Mouse (Mus musculus) liver, postnatal 0 days (tissue): ENCODE results near the gene Sfta2. TPM values are rescaled to one million over a fixed set of nuclear protein-coding genes. Genes with fewer than 3 reads are reported as not detected.

Source experiments
- ATAC-seq: fragments of 200-750 bp; cut with Nextera tagmentation; 2 replicates; pipeline ENCODE4 v1.8.0; 2017; ENCODE audit warnings: mild to moderate bottlenecking, moderate library complexity
- DNase-seq: peaks from one replicate; pipeline ENCODE4 v3.0.0-alpha.2; 2016
- H3K27ac ChIP-seq: fragments of 300-500 bp; sonication (generic); 2 replicates; pipeline ENCODE4 v1.5.1; 2014; ENCODE audit warnings: antibody characterized with exemption, moderate library complexity, mild to moderate bottlenecking, low read depth
- H3K27me3 ChIP-seq: fragments of 300-500 bp; sonication (generic); 2 replicates; pipeline ENCODE4 v1.6.1; 2014; ENCODE audit warnings: low read length, control low read depth, mixed read lengths; ENCODE audit not compliant: insufficient read depth
- H3K36me3 ChIP-seq: fragments of 300-500 bp; sonication (generic); replicated peaks from 2 replicates; pipeline ENCODE4 v1.6.1; 2014; ENCODE audit warnings: mild to moderate bottlenecking, control low read depth, low read length, moderate library complexity, mixed read lengths; ENCODE audit not compliant: insufficient read depth
- H3K4me1 ChIP-seq: fragments of 300-500 bp; sonication (generic); 2 replicates; pipeline ENCODE4 v1.6.1; 2014; ENCODE audit warnings: antibody characterized with exemption, mild to moderate bottlenecking, control low read depth; ENCODE audit not compliant: insufficient read depth
- H3K4me2 ChIP-seq: fragments of 300-500 bp; sonication (generic); 2 replicates; pipeline ENCODE4 v1.6.1; 2014; ENCODE audit warnings: low read depth, mild to moderate bottlenecking, low read length, moderate library complexity, mixed read lengths
- H3K4me3 ChIP-seq: fragments of 300-500 bp; sonication (generic); 2 replicates; pipeline ENCODE4 v1.5.1; 2014; ENCODE audit warnings: low read depth, low read length
- H3K9ac ChIP-seq: fragments of 300-500 bp; sonication (generic); replicated peaks from 2 replicates; pipeline ENCODE4 v1.6.1; 2014; ENCODE audit warnings: mild to moderate bottlenecking, moderate library complexity
- H3K9me3 ChIP-seq: fragments of 300-500 bp; sonication (generic); 2 replicates; pipeline ENCODE4 v1.6.1; 2016; ENCODE audit warnings: mild to moderate bottlenecking, control low read depth, low read length, mixed read lengths
- CTCF ChIP-seq: sonication (generic); IDR thresholded peaks from 2 replicates; pipeline ENCODE4 v1.5.1; 2016; ENCODE audit warnings: antibody characterized with exemption, low read depth
- EP300 ChIP-seq: IDR thresholded peaks from 2 replicates; pipeline ENCODE4 v1.6.1; 2016; ENCODE audit warnings: antibody characterized with exemption, low read depth, mild to moderate bottlenecking
- WGBS: fragments of 180-500 bp; shearing (Covaris S2); extraction: QIAGEN DNeasy Blood & Tissue Kit; methylation state at CpG from one replicate; pipeline ENCODE4 v1.1.7; 2014; ENCODE audit not compliant: insufficient replicate concordance; 5-methylcytosine and 5-hydroxymethylcytosine counted together
- polyA plus RNA-seq: library from polyadenylated mRNA; unstranded; fragments of >200 nt; fragmentation: Nextera tagmentation; extraction: Ambion mirVana; gene quantifications from 2 replicates; pipeline ENCODE4 v1.2.1, GENCODE M21; 2015

Sfta2 gene
- polyA plus RNA-seq, 1 experiment from 2014 or later = not detected

DNA sequence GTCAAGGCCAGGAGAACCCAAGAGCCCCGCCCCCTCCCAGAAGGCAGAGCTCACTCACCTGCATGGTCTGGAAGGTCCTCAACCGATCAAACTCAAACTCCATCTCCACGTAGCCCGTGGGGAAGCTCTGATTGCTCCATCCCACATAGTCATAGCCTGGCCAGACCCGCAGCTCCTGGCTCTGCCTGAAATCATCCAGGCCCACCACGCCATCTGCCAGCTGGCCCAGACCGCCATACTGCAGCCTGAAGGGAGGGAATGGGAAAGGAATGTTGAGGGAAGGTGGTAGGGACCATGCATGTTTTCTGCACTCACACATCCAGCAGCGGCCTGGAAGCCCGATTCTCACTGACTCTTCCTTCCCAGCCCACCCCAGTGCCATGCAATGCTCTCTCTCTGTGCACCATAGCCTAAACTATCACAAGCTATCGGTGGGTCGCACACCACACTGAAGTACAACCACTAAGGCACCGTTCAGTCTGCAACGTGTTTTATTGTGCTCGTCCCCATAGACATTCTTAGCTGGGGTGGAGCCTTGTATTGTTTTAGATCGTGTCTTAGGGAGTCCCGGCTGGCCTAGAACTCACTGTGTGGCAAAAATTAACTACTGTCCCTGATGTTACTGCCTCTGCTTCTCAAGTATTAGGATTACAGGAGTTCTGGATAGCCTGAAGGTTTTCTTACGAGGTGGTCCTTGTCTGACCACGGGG, 88.7 kb downstream of the Sfta2 start:
- ATAC-seq (no peak), DNase-seq (no peak)
- no peaks in the 10 kb centered on the region for H3K36me3 ChIP-seq
- no peaks in the 10 kb centered on the region for H3K9me3 ChIP-seq
- no peak overlapping the region for H3K9ac ChIP-seq
- TF ChIP-seq CTCF (no peak), EP300 (no peak)
- WGBS = 81% methylated on average over 18 of the region's 18 CpGs
- H3K4me2 ChIP-seq = no peak overlapping the region
- no peaks in the 10 kb centered on the region for H3K4me1 ChIP-seq
- H3K4me3 ChIP-seq = no peak overlapping the region
- H3K27me3 ChIP-seq = no peaks in the 10 kb centered on the region
- no peak overlapping the region for H3K27ac ChIP-seq

- no peak overlapping the region for H3K9ac ChIP-seq
- H3K27ac ChIP-seq = no peak overlapping the region
- no peaks in the 10 kb centered on the region for H3K27me3 ChIP-seq
- H3K4me1 ChIP-seq = no peaks in the 10 kb centered on the region
- H3K4me2 ChIP-seq = no peak overlapping the region
- ATAC-seq (no peak), DNase-seq (no peak)
- no peak overlapping the region for H3K4me3 ChIP-seq
- 76% methylated on average over 4 of the region's 4 CpGs for WGBS
- TF ChIP-seq EP300 (no peak), CTCF (no peak)
- no peaks in the 10 kb centered on the region for H3K9me3 ChIP-seq
- H3K36me3 ChIP-seq = no peaks in the 10 kb centered on the region
Observed at GRCm38 (mm10) chr17:35691811-35692210, 90.5 kb downstream of the Sfta2 start.

GRCm38 (mm10) chr17:35692368-35692767, 91.0 kb downstream of the Sfta2 start:
- ATAC-seq = no peak
- Histone ChIP-seq H3K4me2 (no peak overlapping the region), H3K27me3 (peaks cover 2% of the 10 kb centered on the region; the same call in 1 of the 2 replicates), H3K27ac (no peak overlapping the region), H3K4me3 (no peak overlapping the region), H3K36me3 (no peaks in the 10 kb centered on the region), H3K9ac (no peak overlapping the region), H3K9me3 (no peaks in the 10 kb centered on the region), H3K4me1 (no peaks in the 10 kb centered on the region)
- TF ChIP-seq EP300 (no peak), CTCF (no peak)
- WGBS = 26% methylated on average over 4 of the region's 4 CpGs
- no peak for DNase-seq

GRCm38 (mm10) chr17:35693906-35694305, 92.6 kb downstream of the Sfta2 start:
- H3K36me3 ChIP-seq = no peaks in the 10 kb centered on the region
- DNase-seq = no peak
- no peak overlapping the region for H3K27ac ChIP-seq
- WGBS = 85% methylated on average over 5 of the region's 5 CpGs
- ATAC-seq = no peak
- H3K9ac ChIP-seq = no peak overlapping the region
- H3K4me1 ChIP-seq = no peaks in the 10 kb centered on the region
- no peak overlapping the region for H3K4me2 ChIP-seq
- no peak overlapping the region for H3K4me3 ChIP-seq
- H3K27me3 ChIP-seq = peaks cover 15% of the 10 kb centered on the region
- TF ChIP-seq CTCF (no peak), EP300 (no peak)
- no peaks in the 10 kb centered on the region for H3K9me3 ChIP-seq

DNA sequence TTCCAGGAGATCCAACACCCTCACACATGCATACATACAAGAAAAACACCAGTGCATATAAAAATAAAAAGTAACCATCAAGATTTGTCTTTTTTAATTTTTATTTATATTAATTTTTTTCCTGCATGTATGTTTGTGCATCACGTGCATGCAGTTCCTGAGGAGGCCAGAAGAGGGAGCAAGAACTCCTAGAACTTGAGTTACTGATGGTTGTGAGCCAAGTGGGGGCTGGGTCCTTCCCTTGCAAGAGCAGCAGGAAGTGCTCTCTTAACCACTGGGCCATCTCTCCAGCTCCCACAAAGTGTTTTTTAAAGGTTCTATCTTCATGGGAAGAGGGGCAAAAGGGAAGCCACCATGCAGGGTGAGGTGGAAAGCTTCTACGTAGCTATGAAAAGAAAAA, 93.9 kb downstream of the Sfta2 start:
- Histone ChIP-seq H3K9ac (no peak overlapping the region), H3K27ac (no peak overlapping the region), H3K4me1 (0 out of 2 replicates have a peak, but pooled peaks cover 3% of the 10 kb centered on the region), H3K9me3 (no peaks in the 10 kb centered on the region), H3K27me3 (peaks cover 29% of the 10 kb centered on the region), H3K4me3 (no peak overlapping the region), H3K36me3 (no peaks in the 10 kb centered on the region), H3K4me2 (no peak overlapping the region)
- ATAC-seq = no peak
- TF ChIP-seq CTCF (peak; percentile 57), EP300 (no peak)
- peak; percentile 53 for DNase-seq
- WGBS = 69% methylated on average over 2 of the region's 2 CpGs

GRCm38 (mm10) chr17:35696691-35697090, 95.3 kb downstream of the Sfta2 start:
- DNase-seq = no peak
- no peak for ATAC-seq
- Histone ChIP-seq H3K4me2 (no peak overlapping the region), H3K9ac (no peak overlapping the region), H3K4me1 (peaks cover 5% of the 10 kb centered on the region; the same call in 1 of the 2 replicates), H3K9me3 (no peaks in the 10 kb centered on the region), H3K27ac (no peak overlapping the region), H3K4me3 (no peak overlapping the region), H3K36me3 (no peaks in the 10 kb centered on the region), H3K27me3 (peaks cover 42% of the 10 kb centered on the region)
- WGBS = 51% methylated on average over 6 of the region's 6 CpGs
- TF ChIP-seq EP300 (no peak), CTCF (no peak)
